Mouse (Mus musculus) limb, embryonic 11.5 days (tissue): Measurements from ENCODE around the gene Mbtd1. TPM values are rescaled to one million over a fixed set of nuclear protein-coding genes. Genes with fewer than 3 reads are reported as not detected.

Experiments
- ATAC-seq: fragments of 200-750 bp; cut with Nextera tagmentation; 2 replicates; pipeline ENCODE4 v1.8.0; 2017; ENCODE audit warnings: low read depth; ENCODE audit not compliant: insufficient number of reproducible peaks, low FRiP score, low TSS enrichment
- DNase-seq: peaks from one replicate; pipeline ENCODE4 v3.0.0-alpha.2; 2015; ENCODE audit warnings: low spot score
- H3K27ac ChIP-seq: fragments of 300-500 bp; sonication (generic); replicated peaks from 2 replicates; pipeline ENCODE4 v1.5.1; 2014; ENCODE audit warnings: low read depth, mild to moderate bottlenecking, low read length
- H3K27me3 ChIP-seq: fragments of 300-500 bp; sonication (generic); 2 replicates; pipeline ENCODE4 v1.6.1; 2014; ENCODE audit warnings: mild to moderate bottlenecking, low read length, mixed read lengths; ENCODE audit not compliant: control insufficient read depth, insufficient read depth
- H3K36me3 ChIP-seq: fragments of 300-500 bp; sonication (generic); 2 replicates; pipeline ENCODE4 v1.6.1; 2014; ENCODE audit warnings: mild to moderate bottlenecking, low read length, moderate library complexity, mixed read lengths; ENCODE audit not compliant: control insufficient read depth, insufficient read depth
- H3K4me1 ChIP-seq: fragments of 300-500 bp; sonication (generic); 2 replicates; pipeline ENCODE4 v1.6.1; 2014; ENCODE audit warnings: low read length, mixed read lengths; ENCODE audit not compliant: control insufficient read depth, insufficient read depth
- H3K4me2 ChIP-seq: fragments of 300-500 bp; sonication (generic); 2 replicates; pipeline ENCODE4 v1.6.1; 2014; ENCODE audit warnings: low read depth, mild to moderate bottlenecking, moderate library complexity; ENCODE audit not compliant: severe bottlenecking
- H3K4me3 ChIP-seq: fragments of 300-500 bp; sonication (generic); 2 replicates; pipeline ENCODE4 v1.5.1; 2014; ENCODE audit warnings: low read depth, low read length
- H3K9ac ChIP-seq: fragments of 300-500 bp; sonication (generic); 2 replicates; pipeline ENCODE4 v1.6.1; 2014; ENCODE audit warnings: mild to moderate bottlenecking, low read length
- H3K9me3 ChIP-seq: fragments of 300-500 bp; sonication (generic); 2 replicates; pipeline ENCODE4 v1.6.1; 2016; ENCODE audit warnings: low read length; ENCODE audit not compliant: control insufficient read depth
- WGBS: fragments of 180-500 bp; shearing (Covaris S2); extraction: QIAGEN DNeasy Blood & Tissue Kit; methylation state at CpG from one replicate; pipeline ENCODE4 v1.1.7; 2014; 5-methylcytosine and 5-hydroxymethylcytosine counted together
- polyA plus RNA-seq: library from polyadenylated mRNA; unstranded; fragments of >200 nt; fragmentation: Nextera tagmentation; extraction: Ambion mirVana; gene quantifications from 2 replicates; pipeline ENCODE4 v1.2.1, GENCODE M21; 2014

Mbtd1 gene
- polyA plus RNA-seq, 1 experiment from 2014 or later, result 30.3 TPM

DNA sequence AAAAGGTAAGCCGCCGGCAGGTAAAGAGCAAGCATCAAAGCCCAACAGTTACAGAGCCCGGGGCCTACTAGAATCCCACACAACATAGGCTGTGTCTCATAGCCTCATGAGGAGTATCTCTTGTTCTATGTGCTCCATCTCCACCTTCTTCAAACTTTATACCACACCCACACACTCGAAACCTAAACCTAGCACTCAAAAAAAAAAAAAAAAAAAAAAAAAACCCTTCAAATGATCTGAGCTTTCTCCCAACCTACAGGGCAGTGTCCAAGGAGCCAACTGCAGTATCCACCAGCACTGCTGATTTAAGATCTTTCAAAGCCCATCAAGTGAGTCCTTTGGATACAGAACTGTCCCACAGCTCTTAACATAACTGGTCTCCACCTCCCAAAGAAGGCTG lies 1.6 kb upstream of the Mbtd1 start:
- H3K9ac ChIP-seq, result no peak overlapping the region

DNA sequence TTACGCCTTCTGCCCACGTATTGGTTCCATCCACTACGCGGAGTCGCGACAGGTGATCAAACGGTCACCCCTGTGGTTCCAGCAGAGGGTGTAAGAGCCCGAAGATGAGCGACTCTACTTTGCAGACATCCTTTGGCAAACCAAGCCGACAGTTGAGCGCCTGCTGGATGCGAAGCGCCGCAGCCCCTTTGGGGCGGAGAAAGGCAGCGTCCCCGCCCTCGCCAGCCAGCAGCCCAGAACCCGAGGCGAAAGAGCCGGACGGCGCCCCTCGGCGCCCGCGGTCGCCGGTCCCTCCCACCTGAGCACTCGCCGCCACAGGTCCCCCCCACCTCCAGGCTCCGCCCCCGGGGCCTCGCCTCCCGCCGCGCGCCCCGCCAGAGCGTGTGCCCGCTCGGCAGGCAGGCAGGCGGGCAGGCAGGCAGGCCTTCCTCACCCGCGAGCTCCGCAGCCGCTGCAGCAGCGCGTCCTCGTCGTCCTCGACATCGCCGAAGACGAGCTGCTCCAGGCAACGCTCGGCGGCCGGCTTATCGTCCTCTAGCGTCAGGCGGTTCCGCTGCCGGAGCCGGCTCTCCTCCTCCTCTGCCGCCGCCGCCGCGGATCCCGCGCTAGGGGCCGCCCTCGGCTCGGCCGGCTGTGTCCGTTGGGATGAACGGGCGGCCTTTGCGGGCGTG lies 616 bp upstream of the Mbtd1 start:
- Histone ChIP-seq H3K4me2 (peak overlapping the region; percentile 65), H3K9me3 (no peaks in the 10 kb centered on the region), H3K27ac (peak overlapping the region; percentile 87), H3K4me3 (peak overlapping the region; percentile 94), H3K36me3 (no peaks in the 10 kb centered on the region), H3K9ac (peak overlapping the region; percentile 91), H3K4me1 (no peaks in the 10 kb centered on the region), H3K27me3 (no peaks in the 10 kb centered on the region)
- ATAC-seq, result peak; percentile 53
- peak; percentile 73 for DNase-seq
- under 1% methylated on average over 77 of the region's 81 CpGs for WGBS

More for the DNA sequence above, 1.6 kb upstream of the Mbtd1 start:
- Histone ChIP-seq H3K9me3 (no peaks in the 10 kb centered on the region), H3K36me3 (no peaks in the 10 kb centered on the region; the same call in 1 of the 2 replicates), H3K27ac (no peak overlapping the region), H3K27me3 (no peaks in the 10 kb centered on the region), H3K4me1 (no peaks in the 10 kb centered on the region), H3K4me2 (no peak overlapping the region; the same call in 1 of the 2 replicates), H3K4me3 (peak overlapping the region; percentile 94)
- ATAC-seq (no peak), DNase-seq (no peak)
- WGBS, result 87% methylated on average over 4 of the region's 4 CpGs

DNA sequence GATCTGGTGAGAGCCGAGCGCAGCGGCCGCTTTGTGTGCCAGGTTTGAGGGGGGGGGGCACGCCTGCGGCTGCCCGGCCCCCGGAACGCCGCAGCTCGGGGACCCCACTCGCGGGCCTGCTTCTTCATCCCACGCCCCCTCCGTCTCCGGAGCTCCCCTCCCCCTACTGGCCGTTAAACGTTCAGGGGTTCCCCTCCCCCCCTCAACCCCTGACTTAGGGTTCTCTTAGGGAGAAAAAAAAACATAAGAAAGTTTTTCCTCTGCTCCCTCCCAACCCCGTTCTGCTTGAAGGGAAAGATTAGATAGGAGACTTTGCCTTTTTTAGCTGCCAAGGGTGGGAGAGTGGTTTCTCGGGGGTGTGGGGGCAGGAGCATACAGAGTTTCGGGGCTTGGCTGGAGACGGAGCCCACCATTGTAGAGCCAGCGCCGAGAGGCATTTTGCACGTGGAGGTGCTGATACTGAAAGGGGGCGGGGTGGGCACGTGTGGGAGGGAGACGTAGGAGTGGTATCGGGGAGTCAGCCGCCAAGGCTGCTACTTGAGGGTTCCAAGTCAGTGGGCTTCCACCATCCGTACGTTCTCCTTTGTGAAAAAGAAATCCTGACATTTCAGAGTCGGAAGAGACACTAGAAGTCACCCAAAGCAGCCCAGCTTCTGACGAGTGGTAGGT lies 893 bp downstream of the Mbtd1 start:
- peak overlapping the region; percentile 65 for H3K4me2 ChIP-seq
- H3K27me3 ChIP-seq, result no peaks in the 10 kb centered on the region
- H3K9ac ChIP-seq, result peak overlapping the region; percentile 91
- no peaks in the 10 kb centered on the region for H3K9me3 ChIP-seq
- peak overlapping the region; percentile 94 for H3K4me3 ChIP-seq
- H3K4me1 ChIP-seq, result no peaks in the 10 kb centered on the region
- peak; percentile 64 for DNase-seq
- under 1% methylated on average over 34 of the region's 34 CpGs for WGBS
- ATAC-seq, result no peak
- H3K27ac ChIP-seq, result peak overlapping the region; percentile 87
- H3K36me3 ChIP-seq, result no peaks in the 10 kb centered on the region

DNA sequence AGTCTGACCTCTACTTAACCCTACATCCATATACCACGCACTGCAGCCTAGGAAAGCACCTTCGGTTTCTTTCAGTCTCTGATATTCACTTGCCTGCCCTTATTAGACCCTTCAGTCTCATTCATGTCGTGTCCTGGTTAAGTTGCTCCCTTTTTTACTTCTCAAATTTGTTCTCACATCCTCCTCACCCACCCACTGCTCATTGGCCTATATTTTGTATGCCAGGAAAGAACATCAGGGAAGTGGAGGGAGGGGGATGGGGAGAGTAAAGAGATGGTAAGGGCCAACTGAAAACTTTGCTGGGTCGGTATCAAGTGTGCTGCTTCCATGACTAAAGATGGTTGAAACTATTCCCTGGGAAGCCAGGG lies 1.4 kb downstream of the Mbtd1 start:
- H3K4me2 ChIP-seq, result peak overlapping the region; percentile 65
- no peak overlapping the region for H3K27ac ChIP-seq
- H3K9ac ChIP-seq, result peak overlapping the region; percentile 91; the same call in 1 of the 2 replicates
- ATAC-seq, result no peak
- 6% methylated on average over 4 of the region's 4 CpGs for WGBS
- H3K27me3 ChIP-seq, result no peaks in the 10 kb centered on the region
- DNase-seq, result peak; percentile 26
- H3K4me3 ChIP-seq, result peak overlapping the region; percentile 94
- H3K9me3 ChIP-seq, result no peaks in the 10 kb centered on the region
- no peaks in the 10 kb centered on the region for H3K4me1 ChIP-seq
- H3K36me3 ChIP-seq, result no peaks in the 10 kb centered on the region

GRCm38 (mm10) chr11:93897732-93898131 lies 12.1 kb downstream of the Mbtd1 start:
- 84% methylated on average over 3 of the region's 3 CpGs for WGBS
- ATAC-seq (no peak), DNase-seq (no peak)
- H3K9ac ChIP-seq, result no peak overlapping the region
- H3K4me2 ChIP-seq, result no peak overlapping the region
- H3K4me1 ChIP-seq, result no peaks in the 10 kb centered on the region
- no peaks in the 10 kb centered on the region for H3K27me3 ChIP-seq
- H3K4me3 ChIP-seq, result no peak overlapping the region
- peaks cover 5% of the 10 kb centered on the region for H3K36me3 ChIP-seq
- no peaks in the 10 kb centered on the region for H3K9me3 ChIP-seq
- H3K27ac ChIP-seq, result no peak overlapping the region

DNA sequence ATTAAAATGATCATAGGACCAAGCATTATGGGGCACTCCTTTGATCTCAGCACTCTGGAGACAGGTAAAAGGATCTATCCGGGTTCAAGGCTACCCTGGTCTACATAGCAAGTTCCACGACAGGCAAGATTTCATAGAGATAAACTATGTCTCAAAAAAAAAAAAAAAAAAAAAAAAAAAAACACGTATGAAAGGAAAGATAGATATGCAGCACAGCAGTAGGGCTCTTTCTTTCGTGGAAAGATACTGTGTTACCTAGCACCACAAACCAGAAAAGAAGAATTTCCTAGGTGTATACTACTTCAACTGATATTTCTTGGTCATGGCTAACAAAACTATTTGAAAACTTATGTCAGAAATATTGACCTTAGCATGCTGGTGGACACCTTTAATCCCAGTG lies 21.2 kb downstream of the Mbtd1 start:
- H3K4me2 ChIP-seq, result no peak overlapping the region
- no peaks in the 10 kb centered on the region for H3K9me3 ChIP-seq
- H3K4me1 ChIP-seq, result no peaks in the 10 kb centered on the region
- peaks cover 12% of the 10 kb centered on the region for H3K36me3 ChIP-seq
- no peak for ATAC-seq
- no peak overlapping the region for H3K4me3 ChIP-seq
- DNase-seq, result no peak
- H3K27ac ChIP-seq, result no peak overlapping the region
- H3K27me3 ChIP-seq, result no peaks in the 10 kb centered on the region
- 91% methylated on average over 4 of the region's 4 CpGs for WGBS
- H3K9ac ChIP-seq, result no peak overlapping the region

DNA sequence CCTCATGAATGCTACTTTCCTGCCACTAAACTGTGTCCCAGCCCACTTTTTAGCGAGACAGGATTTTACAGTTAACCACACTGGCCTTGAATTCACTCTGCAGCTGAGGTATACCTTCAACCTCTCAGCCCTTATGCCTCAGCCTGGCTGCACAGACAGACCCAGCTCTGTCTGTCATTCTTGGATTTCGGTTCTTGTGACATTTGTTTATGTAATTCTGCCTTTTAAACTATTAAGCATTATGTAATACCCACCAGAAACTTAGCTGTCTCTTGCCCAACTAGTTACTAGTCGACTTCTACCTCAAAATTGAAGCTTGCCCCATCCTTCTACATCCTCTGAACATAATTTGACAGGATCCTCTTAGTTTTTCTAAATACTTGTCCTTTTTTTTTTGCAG lies 22.2 kb downstream of the Mbtd1 start:
- Histone ChIP-seq H3K27ac (no peak overlapping the region), H3K4me2 (no peak overlapping the region), H3K27me3 (no peaks in the 10 kb centered on the region), H3K9ac (no peak overlapping the region), H3K4me1 (no peaks in the 10 kb centered on the region), H3K36me3 (peaks cover 12% of the 10 kb centered on the region), H3K4me3 (no peak overlapping the region), H3K9me3 (no peaks in the 10 kb centered on the region)
- WGBS, result 89% methylated on average over 3 of the region's 3 CpGs
- DNase-seq (no peak), ATAC-seq (no peak)

GRCm38 (mm10) chr11:93908829-93909228 lies 23.2 kb downstream of the Mbtd1 start:
- H3K4me2 ChIP-seq, result no peak overlapping the region
- H3K4me3 ChIP-seq, result no peak overlapping the region
- no peaks in the 10 kb centered on the region for H3K4me1 ChIP-seq
- H3K27me3 ChIP-seq, result no peaks in the 10 kb centered on the region
- 89% methylated on average over 9 of the region's 9 CpGs for WGBS
- no peak overlapping the region for H3K27ac ChIP-seq
- no peaks in the 10 kb centered on the region for H3K9me3 ChIP-seq
- H3K36me3 ChIP-seq, result peaks cover 12% of the 10 kb centered on the region
- no peak for ATAC-seq
- no peak overlapping the region for H3K9ac ChIP-seq
- DNase-seq, result no peak
